Mouse (Mus musculus) thymus, adult 2 months (tissue): Measurements from ENCODE around the gene Ppil2.

Experiments
- CTCF ChIP-seq: fragments of 200-500 bp; IDR thresholded peaks from 2 replicates; pipeline ENCODE4 v1.5.1; 2012; ENCODE audit warnings: mild to moderate bottlenecking, control low read depth, low read length, moderate library complexity, borderline replicate concordance; ENCODE audit not compliant: control insufficient read depth, poor library complexity, insufficient read depth; ENCODE audit errors: extremely low read depth
- POLR2A ChIP-seq: fragments of 200-500 bp; IDR thresholded peaks from 2 replicates; pipeline ENCODE4 v1.6.1; 2012; ENCODE audit warnings: mild to moderate bottlenecking, low read length, control low read depth, moderate library complexity; ENCODE audit not compliant: control insufficient read depth, poor library complexity, insufficient read depth; ENCODE audit errors: extremely low read depth

GRCm38 (mm10) chr16:17052087-17052486, 59.0 kb downstream of the Ppil2 start:
- TF ChIP-seq CTCF (no peak), POLR2A (no peak)
